Mouse (Mus musculus) c-Kit-negative CD71-positive TER-119-positive erythroid progenitor cells, embryonic 14.5 days (primary cell): ENCODE data around the gene Ccdc58.
"Not testable (repeated sequence)": the region's sequence is repeated elsewhere in the genome, so short reads cannot be mapped to it uniquely, and the experiment has no call there.

ENCODE experiments used
- DNase-seq: peaks from one replicate; pipeline ENCODE4 v3.0.0-alpha.2; 2013; ENCODE audit warnings: low read depth, low spot score

Ccdc58 gene

GRCm38 (mm10) chr16:36074772-36075171 lies 3.3 kb downstream of the Ccdc58 start:
- no peak for DNase-seq

GRCm38 (mm10) chr16:36079916-36080315 lies 8.4 kb downstream of the Ccdc58 start:
- DNase-seq: no peak

- DNase-seq: no peak
Observed at GRCm38 (mm10) chr16:36087846-36088245, 16.4 kb downstream of the Ccdc58 start.

GRCm38 (mm10) chr16:36089065-36089464 lies 17.6 kb downstream of the Ccdc58 start:
- DNase-seq: no peak

- DNase-seq: no peak
Observed at GRCm38 (mm10) chr16:36089850-36090616, 18.5 kb downstream of the Ccdc58 start.

- DNase-seq: no peak
Observed at GRCm38 (mm10) chr16:36090785-36091509, 19.5 kb downstream of the Ccdc58 start.

GRCm38 (mm10) chr16:36094079-36094478 lies 22.6 kb downstream of the Ccdc58 start:
- no peak for DNase-seq

GRCm38 (mm10) chr16:36097813-36098499 lies 26.5 kb downstream of the Ccdc58 start:
- DNase-seq: not testable (repeated sequence)

- DNase-seq: no peak
Observed at GRCm38 (mm10) chr16:36101526-36101925, 30.0 kb downstream of the Ccdc58 start.

- no peak for DNase-seq
Observed at GRCm38 (mm10) chr16:36102211-36102610, 30.7 kb downstream of the Ccdc58 start.

GRCm38 (mm10) chr16:36111486-36111885 lies 40.0 kb downstream of the Ccdc58 start:
- not testable (repeated sequence) for DNase-seq

GRCm38 (mm10) chr16:36115751-36116150 lies 44.3 kb downstream of the Ccdc58 start:
- not testable (repeated sequence) for DNase-seq

- no peak for DNase-seq
Observed at GRCm38 (mm10) chr16:36128092-36128491, 56.6 kb downstream of the Ccdc58 start.

- DNase-seq: no peak
Observed at GRCm38 (mm10) chr16:36131141-36131540, 59.7 kb downstream of the Ccdc58 start, which contains the start of gene Csta1. TSS of gene Csta1 (minus strand) at chr16:36131241.

- DNase-seq: no peak
Observed at GRCm38 (mm10) chr16:36138201-36138600, 66.7 kb downstream of the Ccdc58 start.
